Mouse (Mus musculus): ENCODE data around the gene Ccr8.
"Not testable (repeated sequence)": the region's sequence is repeated elsewhere in the genome, so short reads cannot be mapped to it uniquely, and the experiment has no call there.

Gene Ccr8

DNA sequence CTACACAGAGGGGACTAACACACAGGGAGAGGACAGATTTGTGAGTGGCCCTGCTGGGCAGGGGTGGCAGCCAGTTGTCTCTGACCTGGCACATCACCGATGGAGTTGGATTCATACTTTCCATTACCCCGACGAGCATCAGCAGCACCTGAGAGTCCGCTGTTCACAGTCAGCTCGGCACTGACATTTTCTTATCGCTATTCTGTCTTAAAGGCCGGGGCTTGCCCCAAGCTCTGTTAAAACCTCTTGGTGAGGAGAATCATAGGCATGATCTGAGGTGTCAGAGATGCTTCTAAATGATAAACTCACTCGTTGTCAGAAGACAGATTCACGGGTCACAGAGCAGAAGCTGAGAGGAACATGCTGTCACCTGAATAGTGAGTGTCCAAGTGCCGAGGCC is 828 bp upstream of the Ccr8 start:
- DNase-seq (ENCODE audit: low spot score), result no peak

DNA sequence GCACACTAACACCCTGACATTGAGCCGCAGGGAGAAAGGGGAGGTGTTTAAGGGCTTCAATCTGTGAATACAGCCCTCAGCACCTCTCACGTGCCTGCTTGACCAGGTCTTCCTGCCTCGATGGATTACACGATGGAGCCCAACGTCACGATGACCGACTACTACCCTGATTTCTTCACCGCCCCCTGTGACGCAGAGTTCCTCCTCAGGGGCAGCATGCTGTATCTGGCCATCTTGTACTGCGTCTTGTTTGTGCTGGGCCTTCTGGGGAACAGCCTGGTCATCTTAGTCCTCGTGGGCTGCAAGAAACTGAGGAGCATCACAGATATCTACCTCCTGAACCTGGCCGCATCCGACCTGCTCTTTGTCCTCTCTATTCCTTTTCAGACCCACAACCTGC is 1.8 kb downstream of the Ccr8 start:
- no peak for DNase-seq (ENCODE audit: low spot score)

DNA sequence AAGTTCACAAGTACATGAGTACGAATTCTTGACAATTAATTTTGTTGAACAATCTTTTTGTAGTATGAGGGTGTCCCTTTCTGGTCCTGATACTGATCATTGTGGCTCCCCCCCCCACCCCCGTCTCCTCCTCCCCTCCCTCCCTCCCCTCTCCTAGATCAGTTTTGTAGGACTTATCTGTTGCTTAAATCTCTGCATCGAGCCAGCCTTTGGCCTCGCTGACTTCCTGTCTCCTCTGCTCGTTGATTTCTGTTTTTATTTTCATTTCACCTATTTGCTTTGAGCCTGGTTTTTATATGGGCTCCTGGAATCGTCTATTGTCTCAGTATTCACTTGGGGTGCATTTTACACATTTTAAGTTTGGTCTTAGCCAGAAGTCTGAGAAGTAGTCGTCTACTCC is 4.0 kb downstream of the Ccr8 start:
- DNase-seq (ENCODE audit: low spot score), result no peak

DNA sequence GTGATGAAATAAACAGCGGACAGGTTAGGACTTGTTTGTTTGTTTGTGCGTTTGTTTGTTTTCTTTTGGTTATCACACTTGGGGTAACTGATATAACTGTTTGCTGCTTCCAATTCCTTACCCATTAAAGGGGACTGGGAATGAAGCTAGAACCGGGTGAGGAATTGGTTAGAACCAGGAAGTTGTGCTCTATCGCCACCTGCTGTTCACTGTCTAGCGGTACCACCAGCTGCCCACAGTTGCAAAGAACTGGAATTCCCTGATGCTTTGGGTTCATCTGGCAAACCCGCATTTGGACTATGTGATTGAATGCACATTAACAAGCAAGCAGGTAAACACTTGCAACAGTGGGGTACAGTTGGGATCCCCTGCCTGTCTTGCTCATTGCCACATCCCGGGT is 6.8 kb downstream of the Ccr8 start:
- no peak for DNase-seq (ENCODE audit: low spot score)

DNA sequence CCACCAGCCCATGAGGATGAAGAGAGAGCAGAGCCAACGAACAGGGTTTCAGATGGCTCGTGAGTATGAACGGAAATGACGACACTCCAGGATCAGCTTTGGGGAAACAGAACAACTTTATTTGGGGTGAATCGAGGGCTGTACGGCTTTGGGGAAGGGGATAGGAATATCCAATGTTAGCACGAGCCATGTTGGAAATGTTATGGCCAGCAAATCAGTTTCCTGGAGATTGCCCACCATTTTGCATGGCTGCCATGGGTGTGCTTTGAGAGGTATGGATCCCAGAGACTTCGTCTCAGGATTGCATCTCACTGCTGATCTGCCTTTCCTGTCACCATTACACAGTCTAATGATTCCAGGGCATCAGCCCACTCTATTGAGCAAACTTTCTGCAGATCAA is 7.4 kb downstream of the Ccr8 start:
- DNase-seq (ENCODE audit: low spot score), result no peak

DNA sequence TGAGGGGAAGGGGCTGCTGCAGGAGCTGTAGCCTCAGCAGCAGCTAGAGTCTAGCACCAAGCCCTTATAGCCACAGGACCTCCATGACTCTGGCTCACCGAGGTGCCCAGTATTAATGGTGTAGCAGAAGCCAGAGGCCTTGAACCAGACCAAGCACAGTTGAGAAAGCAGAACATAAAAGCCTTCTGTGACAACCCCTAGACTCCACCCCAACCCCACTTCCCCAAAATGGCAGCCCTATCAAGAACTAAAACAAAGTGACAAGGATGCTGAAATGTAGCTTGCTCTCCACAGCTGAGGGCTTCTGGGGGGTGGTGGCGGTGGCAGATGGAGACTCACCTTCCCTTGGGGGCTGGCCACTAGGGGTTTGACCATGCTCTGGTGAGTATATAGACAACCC is 9.3 kb downstream of the Ccr8 start:
- no peak for DNase-seq (ENCODE audit: low spot score)

DNA sequence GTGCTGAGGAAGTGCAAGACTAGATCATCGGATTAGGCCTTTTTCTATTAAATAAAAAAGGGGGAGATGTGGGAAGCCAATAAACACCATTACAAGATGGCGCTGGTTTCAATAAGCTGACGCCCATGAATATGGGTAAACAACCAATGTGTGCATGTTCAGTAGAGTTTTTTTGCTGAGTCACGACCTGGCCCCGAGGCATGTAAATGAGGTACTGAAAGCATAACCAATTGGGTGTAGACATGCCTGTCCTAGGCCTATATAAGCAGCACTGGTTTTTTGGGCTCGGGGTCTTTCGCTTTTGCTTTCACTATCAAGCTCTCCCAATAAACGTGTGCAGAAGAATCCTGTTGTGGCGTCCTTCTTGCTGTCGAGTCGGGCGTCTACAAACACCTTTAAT is 17.0 kb downstream of the Ccr8 start:
- DNase-seq (ENCODE audit: low spot score), result not testable (repeated sequence)

DNA sequence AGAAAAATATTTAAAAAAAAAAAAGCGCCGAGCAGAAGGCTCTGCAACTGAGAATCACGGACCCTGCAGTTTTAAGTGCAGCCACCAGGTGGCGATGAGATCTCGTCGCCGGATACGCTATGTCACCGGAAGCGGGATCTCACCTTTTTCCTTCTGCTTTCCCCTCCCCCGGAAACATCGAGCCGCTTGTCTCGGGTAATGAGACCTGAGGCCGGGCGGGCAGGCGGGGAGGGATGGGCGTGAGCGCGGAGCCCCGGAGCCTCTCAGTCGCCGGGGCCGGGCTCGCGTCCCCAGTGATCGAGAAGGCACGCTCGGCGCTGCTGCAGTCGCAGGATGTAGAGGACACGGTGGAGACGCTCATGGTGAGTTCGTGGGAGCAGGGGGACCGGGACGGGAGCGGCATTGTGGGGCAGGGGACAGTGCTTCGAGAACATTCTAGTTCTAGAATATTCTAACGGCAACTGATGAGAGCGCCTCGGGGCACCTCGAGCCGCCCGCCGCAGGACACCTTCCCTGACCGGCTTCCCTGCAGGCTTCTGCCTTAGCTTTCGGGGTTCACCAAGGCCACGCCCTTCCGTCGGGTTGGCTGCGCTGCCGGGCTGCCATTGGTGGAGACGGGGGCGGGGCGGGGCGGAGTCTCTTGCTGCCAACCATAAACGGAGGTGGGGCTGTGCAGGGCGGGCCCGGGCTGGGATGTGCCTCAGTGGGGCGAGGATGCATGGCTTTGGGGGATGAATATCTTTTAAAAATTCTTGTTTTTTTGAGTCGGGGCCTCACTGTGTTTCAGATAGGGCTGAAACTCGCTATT is 18.5 kb downstream of the Ccr8 start, which contains the start of gene Slc25a38:
TSS of gene Slc25a38 (plus strand) at position 164 of the 808 bp plus-strand sequence.
- DNase-seq (ENCODE audit: low spot score), result peak; percentile 95

DNA sequence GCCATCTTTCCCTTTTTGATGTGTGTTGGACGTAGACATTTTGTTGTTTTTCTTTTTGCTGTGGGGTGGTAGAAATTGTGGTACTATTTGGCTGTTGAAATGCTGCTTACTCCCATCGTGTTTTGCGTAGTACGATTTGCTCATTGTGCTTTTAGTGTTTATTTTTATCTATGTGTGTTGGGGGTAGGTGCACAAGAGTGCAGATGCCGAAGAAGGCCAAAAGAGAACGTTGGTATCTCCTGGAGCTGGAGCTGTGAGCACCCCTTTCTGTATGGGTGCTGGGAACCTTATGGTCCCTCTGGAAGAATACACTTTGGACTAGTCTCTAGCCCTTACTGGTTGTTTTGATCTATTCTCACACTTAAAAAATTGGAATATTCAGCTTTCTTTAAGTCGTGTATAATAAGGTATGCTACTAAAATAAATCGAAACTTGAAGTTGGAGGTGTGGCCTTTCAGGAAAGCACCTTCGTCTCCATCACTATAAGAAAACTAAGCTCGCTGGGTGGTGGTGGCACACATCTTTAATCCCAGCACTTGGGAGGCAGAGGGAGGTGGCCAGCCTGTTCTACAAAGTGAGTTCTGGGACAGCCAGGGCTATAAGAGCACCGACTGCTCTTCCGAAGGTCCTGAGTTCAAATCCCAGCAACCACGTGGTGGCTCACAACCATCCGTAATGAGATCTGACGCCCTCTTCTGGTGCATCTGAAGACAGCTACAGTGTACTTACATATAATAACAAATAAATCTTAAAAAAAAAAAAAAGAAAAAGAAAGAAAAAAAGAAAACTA is 19.4 kb downstream of the Ccr8 start:
- DNase-seq (ENCODE audit: low spot score), result no peak

DNA sequence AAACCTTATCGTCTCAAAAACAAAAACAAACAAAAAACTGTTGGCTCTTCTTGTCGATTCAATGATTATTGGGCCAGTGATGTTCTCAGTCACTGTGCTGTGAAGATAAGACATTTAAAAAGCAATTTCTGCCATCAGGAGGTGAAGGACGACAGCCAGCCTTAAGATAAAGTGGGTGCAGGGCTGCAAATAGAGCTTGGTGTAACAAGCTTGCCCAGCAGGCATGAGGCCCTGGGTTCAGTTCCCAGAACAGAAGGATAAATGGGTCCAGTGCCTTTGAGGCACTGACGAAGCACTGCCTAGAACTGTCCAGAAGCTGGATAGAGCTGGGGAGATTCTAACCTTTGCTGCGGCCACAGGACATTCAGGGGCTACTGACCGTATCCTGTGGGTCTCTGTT is 20.6 kb downstream of the Ccr8 start:
- DNase-seq (ENCODE audit: low spot score), result peak; percentile 83

DNA sequence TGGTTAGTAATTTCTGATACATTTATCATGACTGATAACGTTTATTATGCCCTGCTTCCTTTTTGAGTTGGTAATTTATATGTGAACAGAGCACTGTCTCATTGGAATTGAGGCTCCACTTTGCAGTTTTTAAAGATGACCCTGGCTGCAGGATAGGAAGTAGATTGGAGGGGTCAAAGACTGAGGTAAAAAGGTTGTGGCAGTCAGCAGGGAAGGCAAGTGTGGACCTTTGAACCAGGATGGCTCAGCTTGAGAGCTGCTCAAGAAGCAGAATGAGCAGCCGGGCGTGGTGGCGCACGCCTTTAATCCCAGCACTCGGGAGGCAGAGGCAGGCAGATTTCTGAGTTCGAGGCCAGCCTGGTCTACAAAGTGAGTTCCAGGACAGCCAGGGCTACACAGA is 21.5 kb downstream of the Ccr8 start:
- no peak for DNase-seq (ENCODE audit: low spot score)

DNA sequence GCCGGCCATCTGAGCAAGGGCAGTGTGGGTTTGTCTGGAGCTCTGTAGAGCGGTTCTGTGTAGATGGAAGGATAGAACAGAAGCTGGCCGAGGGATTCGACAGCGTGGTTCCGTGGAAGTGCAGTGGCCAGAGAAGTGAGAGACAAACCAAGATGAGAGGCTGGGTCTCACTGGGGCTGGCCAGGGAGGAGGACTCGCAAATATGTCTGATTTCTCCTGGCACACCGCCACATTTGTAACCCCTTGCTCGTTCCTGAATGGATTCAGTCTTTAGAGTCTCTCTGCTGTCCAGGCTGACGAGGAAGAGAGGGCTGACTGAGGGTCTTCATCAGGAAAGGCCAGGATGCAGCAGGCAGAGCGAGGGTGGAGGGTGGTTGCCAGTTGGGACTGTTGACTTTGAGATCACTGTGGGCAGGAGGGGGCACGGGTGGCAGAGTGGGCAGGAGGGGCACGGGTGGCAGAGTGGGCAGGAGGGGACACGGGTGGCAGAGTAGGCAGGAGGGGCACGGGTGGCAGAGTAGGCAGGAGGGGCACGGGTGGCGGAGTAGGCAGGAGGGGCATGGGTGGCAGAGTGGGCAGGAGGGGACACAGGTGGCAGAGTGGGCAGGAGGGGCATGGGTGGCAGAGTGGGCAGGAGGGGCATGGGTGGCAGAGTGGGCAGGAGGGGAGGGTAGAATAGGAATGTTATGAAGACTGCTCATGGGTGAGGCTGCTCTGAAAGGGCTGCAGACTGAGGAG is 22.3 kb downstream of the Ccr8 start:
- no peak for DNase-seq (ENCODE audit: low spot score)

DNA sequence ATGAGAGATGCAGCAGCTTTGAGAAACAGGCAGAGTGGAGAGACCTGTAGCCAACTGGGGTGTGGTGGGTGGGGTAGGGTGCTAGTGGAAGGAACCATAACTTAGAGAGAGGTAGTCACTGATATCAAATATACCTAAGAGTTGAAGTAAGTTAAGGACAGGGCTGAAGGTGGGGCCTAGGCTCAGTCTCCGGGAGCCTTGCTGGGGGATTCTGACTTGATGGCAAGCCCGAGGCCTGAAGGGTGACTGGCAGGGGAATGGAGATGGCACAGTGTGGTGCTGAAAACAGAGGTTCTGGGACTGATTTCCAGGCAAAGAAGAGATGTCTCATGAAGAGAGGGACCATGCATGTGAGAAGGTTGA is 22.9 kb downstream of the Ccr8 start:
- DNase-seq (ENCODE audit: low spot score), result peak; percentile 72

DNA sequence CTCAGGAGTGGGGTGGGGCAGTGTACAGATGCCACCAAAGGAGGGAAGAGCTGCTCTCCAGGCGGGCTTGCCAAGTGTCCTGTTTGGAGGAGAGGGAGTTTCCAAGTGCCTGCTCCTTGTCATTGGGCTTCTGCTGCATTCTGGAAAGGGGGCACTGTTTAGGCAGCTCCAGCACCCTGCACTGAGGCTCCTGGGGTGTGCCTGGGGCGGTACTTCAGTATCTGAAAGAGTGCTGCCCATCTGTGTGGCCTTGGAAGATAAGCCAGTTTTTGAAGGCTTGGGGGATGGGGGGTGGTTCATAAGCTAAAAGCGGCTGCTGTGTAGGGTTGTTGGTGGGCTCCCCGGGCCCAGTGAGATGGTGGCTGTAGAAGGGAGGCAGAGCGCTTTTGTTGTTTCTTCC is 23.7 kb downstream of the Ccr8 start:
- peak; percentile 91 for DNase-seq (ENCODE audit: low spot score)

DNA sequence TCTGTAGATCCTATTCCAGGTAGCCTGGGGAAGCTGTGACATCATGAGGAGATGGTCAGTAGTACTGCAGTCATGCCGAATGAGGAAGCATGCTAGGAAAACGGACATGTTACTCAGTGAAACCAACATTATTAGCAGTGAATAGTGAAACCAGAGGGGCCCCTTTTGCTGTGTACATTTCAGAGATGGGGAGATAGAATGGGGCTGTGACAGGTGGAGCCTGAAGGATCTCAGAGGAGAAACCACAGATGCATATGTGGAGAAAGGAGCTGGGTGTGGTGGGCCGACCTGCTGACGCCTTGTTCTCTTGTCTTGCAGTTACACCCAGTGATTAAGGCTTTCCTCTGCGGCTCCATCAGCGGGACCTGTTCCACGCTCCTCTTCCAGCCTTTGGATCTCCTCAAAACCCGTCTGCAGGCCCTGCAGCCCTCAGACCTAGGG is 24.3 kb downstream of the Ccr8 start:
- peak; percentile 79 for DNase-seq (ENCODE audit: low spot score)

DNA sequence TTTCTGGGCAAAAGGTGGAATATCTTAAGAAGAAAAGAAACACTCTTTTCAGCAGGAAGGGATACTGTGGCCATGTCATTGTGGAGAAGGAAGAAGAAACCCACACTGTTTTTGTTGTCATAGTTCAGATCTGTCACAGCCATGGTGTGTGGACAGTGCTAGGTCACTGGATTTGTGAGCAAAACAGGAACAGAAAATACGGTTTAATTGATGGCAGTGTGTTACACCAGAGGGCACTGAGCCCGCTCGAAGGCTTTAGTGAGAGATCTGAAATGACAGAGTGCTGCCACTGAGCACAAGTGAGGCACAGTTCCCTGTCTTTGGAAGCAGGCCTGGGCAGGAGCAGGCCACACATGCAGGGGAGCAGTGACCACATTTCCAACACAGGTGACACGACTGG is 26.3 kb downstream of the Ccr8 start:
- no peak for DNase-seq (ENCODE audit: low spot score)

DNA sequence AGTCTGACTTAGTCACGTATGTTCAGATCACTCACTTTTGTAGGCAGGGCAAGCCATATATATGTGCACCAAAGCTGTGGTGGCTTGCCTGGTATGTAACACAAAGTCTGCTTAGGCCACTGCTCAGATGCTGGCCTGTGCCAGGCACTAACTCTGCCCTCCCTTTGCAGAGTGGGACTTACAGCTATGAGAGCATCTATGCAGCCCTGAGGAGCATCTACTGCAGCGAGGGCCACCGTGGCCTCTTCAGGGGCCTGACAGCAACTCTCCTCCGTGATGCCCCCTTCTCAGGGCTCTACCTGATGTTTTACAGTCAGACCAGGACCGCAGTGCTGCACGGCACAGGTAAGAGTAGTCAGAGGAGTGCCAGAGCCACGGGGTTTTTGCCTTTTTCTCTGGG is 28.6 kb downstream of the Ccr8 start:
- no peak for DNase-seq (ENCODE audit: low spot score)

DNA sequence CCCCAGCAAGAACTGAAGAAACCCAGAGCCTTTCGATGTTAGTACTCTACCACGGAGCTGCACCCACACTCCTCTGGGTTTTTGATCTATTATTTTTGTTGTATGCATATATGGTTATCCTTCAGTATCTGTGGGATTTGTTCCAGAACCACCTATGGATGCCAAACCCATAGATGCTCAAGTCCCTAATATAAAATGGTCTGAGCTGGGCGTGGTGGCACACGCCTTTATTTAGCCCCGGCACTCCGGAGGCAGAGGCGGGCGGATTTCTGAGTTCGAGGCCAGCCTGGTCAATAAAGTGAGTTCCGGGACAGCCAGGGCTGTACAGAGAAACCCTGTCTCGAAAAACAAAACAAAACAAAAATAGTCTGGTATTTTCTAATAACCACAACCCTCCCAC is 35.0 kb downstream of the Ccr8 start:
- DNase-seq (ENCODE audit: low spot score), result no peak

DNA sequence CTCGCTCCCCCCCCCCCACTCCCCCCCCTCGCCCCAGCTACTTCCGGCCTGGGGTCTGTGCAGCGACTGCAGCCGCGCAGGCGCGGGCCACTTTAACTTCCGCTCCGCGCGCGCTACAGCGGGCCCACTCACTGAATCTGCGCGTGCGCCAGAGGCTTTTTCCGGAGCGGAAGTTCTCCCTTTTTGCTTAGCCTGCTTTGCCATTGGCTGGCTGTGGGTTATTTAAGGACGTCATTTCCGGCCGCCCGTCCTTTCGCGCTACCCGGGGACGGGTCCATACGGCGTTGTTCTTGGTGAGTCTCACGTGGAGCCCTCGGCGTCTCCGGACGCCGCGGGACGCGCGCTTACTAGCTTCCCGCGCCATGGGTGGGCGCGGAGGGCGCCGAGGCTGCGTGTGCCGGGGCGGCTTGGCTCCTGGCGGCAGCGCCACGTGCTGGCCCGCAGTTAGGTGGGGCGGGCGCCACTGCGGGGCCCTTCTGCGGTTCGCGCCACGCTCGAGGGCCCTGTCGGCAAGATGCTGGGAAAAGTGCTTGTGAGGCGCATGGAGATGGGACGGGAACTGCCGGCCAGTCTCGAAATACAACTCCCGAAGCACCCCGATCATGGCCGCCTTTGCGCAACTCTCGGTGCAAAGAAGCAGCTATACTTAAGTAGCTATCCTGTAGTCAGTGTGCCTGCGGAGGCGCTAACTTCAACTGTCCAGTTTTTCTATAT is 35.8 kb downstream of the Ccr8 start, which contains the start of gene Rpsa:
TSS of gene Rpsa (plus strand) at position 152 of the 714 bp plus-strand sequence.
- DNase-seq (ENCODE audit: low spot score), result peak; percentile 96

DNA sequence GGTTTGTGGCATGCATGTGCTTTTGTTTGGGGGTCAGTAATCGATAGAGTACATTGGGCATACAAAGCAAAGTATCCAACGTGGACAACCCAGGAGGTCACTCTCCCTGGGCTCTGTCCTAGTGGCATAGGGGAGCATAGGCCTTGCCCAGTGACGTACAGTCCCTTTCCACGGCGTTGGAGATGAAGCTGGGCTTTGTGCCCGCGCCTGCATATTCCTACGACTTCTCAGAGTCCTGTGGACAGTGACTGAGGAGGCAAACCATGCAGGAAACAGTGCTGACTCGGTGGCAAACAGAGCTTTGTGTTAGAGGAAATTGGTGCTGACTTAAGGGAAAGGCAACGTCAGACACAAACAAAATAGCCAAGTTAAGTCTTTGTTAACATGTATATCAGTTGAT is 37.4 kb downstream of the Ccr8 start:
- no peak for DNase-seq (ENCODE audit: low spot score)

DNA sequence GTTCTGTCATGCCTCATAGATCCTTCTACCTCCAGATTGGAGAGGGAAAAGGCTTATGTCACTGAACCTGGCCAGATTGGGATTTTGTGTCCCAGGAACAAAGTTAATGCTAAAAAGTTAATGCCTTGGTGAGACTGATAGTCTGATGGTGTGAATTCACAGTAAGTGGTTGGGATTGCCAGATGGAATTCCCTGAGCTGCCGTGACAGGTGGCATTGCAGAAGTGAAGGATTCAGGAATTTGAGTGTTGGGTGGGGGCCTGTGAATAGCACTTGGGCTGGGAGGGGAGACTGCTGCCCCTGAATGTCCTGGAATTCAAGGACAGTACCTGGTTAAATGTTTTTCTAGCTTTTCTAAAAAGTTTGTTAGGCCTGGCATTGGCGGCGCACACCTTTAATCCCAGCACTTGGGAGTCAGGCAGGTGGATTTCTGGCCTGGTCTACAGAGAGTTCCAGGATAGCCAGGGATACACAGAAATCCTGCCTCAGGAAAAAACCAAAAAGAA is 39.9 kb downstream of the Ccr8 start:
- no peak for DNase-seq (ENCODE audit: low spot score)

All from c-Kit-positive CD71-positive TER-119-positive erythroid progenitor cells, embryonic 14.5 days (primary cell).